Mouse (Mus musculus): ENCODE results near the gene Pofut1. TPM values are rescaled to one million over a fixed set of nuclear protein-coding genes. Genes with fewer than 3 reads are reported as not detected.

The Pofut1 gene
- polyA plus RNA-seq, 1 experiment from 2014 or later: 1.4 TPM

GRCm38 (mm10) chr2:153209286-153209685 lies 32.0 kb upstream of the Pofut1 start:
- H3K4me1 ChIP-seq (ENCODE audit: insufficient read depth): no peaks in the 10 kb centered on the region
- no peak overlapping the region for H3K27ac ChIP-seq (ENCODE audit: low read depth)
- ATAC-seq: no peak
- peaks cover 47% of the 10 kb centered on the region for H3K36me3 ChIP-seq (replicated peaks; ENCODE audit: insufficient read depth, low read length)
- no peak overlapping the region for H3K9ac ChIP-seq (replicated peaks)
- no peaks in the 10 kb centered on the region for H3K27me3 ChIP-seq (ENCODE audit: insufficient read depth, low read length)
- no peak for DNase-seq
- no peak for TF ChIP-seq EP300 (IDR thresholded peaks at IDR 0.05; ENCODE audit: low read depth)
- TF ChIP-seq CTCF (IDR thresholded peaks at IDR 0.05; ENCODE audit: low read depth): no peak
- H3K9me3 ChIP-seq (ENCODE audit: low read length): no peaks in the 10 kb centered on the region
- no peak overlapping the region for H3K4me2 ChIP-seq (ENCODE audit: low read depth, low read length)
- 87% methylated on average over 5 of the region's 5 CpGs for WGBS (ENCODE audit: insufficient replicate concordance)
- no peak overlapping the region for H3K4me3 ChIP-seq (ENCODE audit: low read depth, low read length)

GRCm38 (mm10) chr2:153211451-153211850 lies 29.9 kb upstream of the Pofut1 start:
- Histone ChIP-seq H3K36me3 (replicated peaks; ENCODE audit: insufficient read depth, low read length) (peaks cover 29% of the 10 kb centered on the region), H3K9ac (replicated peaks) (no peak overlapping the region), H3K4me2 (ENCODE audit: low read depth, low read length) (no peak overlapping the region), H3K27me3 (ENCODE audit: insufficient read depth, low read length) (no peaks in the 10 kb centered on the region), H3K9me3 (ENCODE audit: low read length) (no peaks in the 10 kb centered on the region), H3K4me1 (ENCODE audit: insufficient read depth) (peaks cover 8% of the 10 kb centered on the region; the same call in 1 of the 2 replicates), H3K27ac (ENCODE audit: low read depth) (no peak overlapping the region), H3K4me3 (ENCODE audit: low read depth, low read length) (no peak overlapping the region)
- no peak for DNase-seq
- 81% methylated on average over 5 of the region's 5 CpGs for WGBS (ENCODE audit: insufficient replicate concordance)
- ATAC-seq: no peak
- TF ChIP-seq EP300 (IDR thresholded peaks at IDR 0.05; ENCODE audit: low read depth): no peak
- no peak for TF ChIP-seq CTCF (IDR thresholded peaks at IDR 0.05; ENCODE audit: low read depth)

DNA sequence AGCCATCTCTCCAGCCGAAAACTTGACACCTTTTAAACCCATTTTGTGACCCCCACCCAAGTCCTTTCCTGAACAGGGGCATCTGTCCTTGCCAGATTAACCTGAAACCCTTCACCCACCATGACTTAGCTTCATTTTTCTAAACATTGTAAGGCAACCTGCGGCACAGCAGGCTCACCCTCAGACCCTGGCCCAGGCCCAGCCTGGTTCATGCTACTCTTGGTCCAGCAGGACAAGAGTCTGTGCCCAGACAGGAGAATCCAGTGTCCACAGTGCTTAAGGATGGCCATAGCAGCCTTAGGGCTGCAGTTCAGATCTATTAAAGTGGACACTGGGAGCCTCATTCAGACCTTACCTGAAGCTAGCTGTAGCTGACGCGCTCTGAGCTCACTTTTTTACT lies 28.0 kb upstream of the Pofut1 start:
- H3K4me3 ChIP-seq (ENCODE audit: low read depth, low read length): no peak overlapping the region
- H3K9ac ChIP-seq (replicated peaks): no peak overlapping the region
- WGBS (ENCODE audit: insufficient replicate concordance): 89% methylated on average over 4 of the region's 4 CpGs
- TF ChIP-seq EP300 (IDR thresholded peaks at IDR 0.05; ENCODE audit: low read depth) (no peak), CTCF (IDR thresholded peaks at IDR 0.05; ENCODE audit: low read depth) (no peak)
- no peaks in the 10 kb centered on the region for H3K9me3 ChIP-seq (ENCODE audit: low read length)
- no peaks in the 10 kb centered on the region for H3K27me3 ChIP-seq (ENCODE audit: insufficient read depth, low read length)
- peaks cover 8% of the 10 kb centered on the region; the same call in 1 of the 2 replicates for H3K4me1 ChIP-seq (ENCODE audit: insufficient read depth)
- ATAC-seq: no peak
- no peak overlapping the region for H3K27ac ChIP-seq (ENCODE audit: low read depth)
- DNase-seq: no peak
- no peak overlapping the region for H3K4me2 ChIP-seq (ENCODE audit: low read depth, low read length)
- H3K36me3 ChIP-seq (replicated peaks; ENCODE audit: insufficient read depth, low read length): peaks cover 15% of the 10 kb centered on the region

DNA sequence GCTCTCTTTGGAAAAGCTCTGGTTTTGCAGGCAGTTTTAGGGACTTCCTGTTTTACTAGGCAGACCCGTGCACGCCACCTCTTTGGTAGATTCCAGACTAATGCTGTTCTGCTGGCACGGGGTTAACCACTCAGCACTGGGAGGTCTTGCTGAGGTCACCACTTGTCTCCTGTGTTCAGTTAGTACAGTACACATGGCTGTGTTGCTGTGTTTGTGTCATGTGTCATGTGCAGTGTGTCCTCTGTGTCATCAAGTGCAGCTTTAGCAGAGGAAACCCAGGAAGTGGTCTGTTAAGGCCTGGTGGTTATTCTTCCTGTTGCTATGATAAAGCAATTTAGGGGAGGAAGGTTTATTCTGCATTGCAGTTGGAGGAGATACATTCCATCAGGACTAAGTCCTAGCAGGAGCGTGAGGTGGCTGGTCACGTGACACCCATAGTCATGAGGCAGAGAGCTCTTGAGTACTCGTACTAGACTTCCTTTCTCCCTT lies 26.5 kb upstream of the Pofut1 start:
- 0 out of 2 replicates have a peak overlapping the region, but pooled peaks have one; percentile 1 for H3K4me2 ChIP-seq (ENCODE audit: low read depth, low read length)
- H3K36me3 ChIP-seq (replicated peaks; ENCODE audit: insufficient read depth, low read length): peaks cover 3% of the 10 kb centered on the region
- 30% methylated on average over 6 of the region's 6 CpGs for WGBS (ENCODE audit: insufficient replicate concordance)
- no peak overlapping the region for H3K9ac ChIP-seq (replicated peaks)
- H3K27me3 ChIP-seq (ENCODE audit: insufficient read depth, low read length): no peaks in the 10 kb centered on the region
- DNase-seq (no peak), ATAC-seq (peak; percentile 81)
- no peaks in the 10 kb centered on the region for H3K9me3 ChIP-seq (ENCODE audit: low read length)
- no peak overlapping the region for H3K4me3 ChIP-seq (ENCODE audit: low read depth, low read length)
- no peak for TF ChIP-seq EP300 (IDR thresholded peaks at IDR 0.05; ENCODE audit: low read depth)
- no peak for TF ChIP-seq CTCF (IDR thresholded peaks at IDR 0.05; ENCODE audit: low read depth)
- peaks cover 8% of the 10 kb centered on the region; the same call in 1 of the 2 replicates for H3K4me1 ChIP-seq (ENCODE audit: insufficient read depth)
- H3K27ac ChIP-seq (ENCODE audit: low read depth): peak overlapping the region; percentile 59

DNA sequence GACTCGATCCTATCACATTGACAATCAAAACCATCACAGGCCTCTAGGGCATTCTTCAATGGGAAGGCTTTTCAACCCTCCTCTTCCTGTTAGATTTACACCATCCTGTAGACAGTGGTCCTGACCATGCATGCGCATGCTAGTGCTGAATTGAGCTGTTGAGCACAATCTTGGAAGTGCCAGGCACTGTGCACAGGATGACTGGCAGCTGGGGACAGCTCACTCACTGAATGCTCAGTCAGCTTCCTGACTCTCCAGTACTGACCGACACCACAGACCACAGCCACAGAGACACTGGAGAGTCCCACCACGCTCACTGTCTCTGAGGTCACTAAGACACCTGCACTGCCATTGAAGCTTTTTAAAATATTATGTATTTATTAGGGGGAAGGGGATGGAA lies 25.9 kb upstream of the Pofut1 start:
- 44% methylated on average over 4 of the region's 4 CpGs for WGBS (ENCODE audit: insufficient replicate concordance)
- peak overlapping the region; percentile 59; the same call in 1 of the 2 replicates for H3K27ac ChIP-seq (ENCODE audit: low read depth)
- H3K4me3 ChIP-seq (ENCODE audit: low read depth, low read length): no peak overlapping the region
- no peaks in the 10 kb centered on the region for H3K36me3 ChIP-seq (replicated peaks; ENCODE audit: insufficient read depth, low read length)
- no peak overlapping the region for H3K9ac ChIP-seq (replicated peaks)
- H3K4me2 ChIP-seq (ENCODE audit: low read depth, low read length): 0 out of 2 replicates have a peak overlapping the region, but pooled peaks have one; percentile 1
- H3K9me3 ChIP-seq (ENCODE audit: low read length): no peaks in the 10 kb centered on the region
- DNase-seq: no peak
- no peak for TF ChIP-seq CTCF (IDR thresholded peaks at IDR 0.05; ENCODE audit: low read depth)
- TF ChIP-seq EP300 (IDR thresholded peaks at IDR 0.05; ENCODE audit: low read depth): no peak
- ATAC-seq: peak; percentile 11; the same call in 1 of the 2 replicates
- H3K4me1 ChIP-seq (ENCODE audit: insufficient read depth): peaks cover 9% of the 10 kb centered on the region
- no peaks in the 10 kb centered on the region for H3K27me3 ChIP-seq (ENCODE audit: insufficient read depth, low read length)

DNA sequence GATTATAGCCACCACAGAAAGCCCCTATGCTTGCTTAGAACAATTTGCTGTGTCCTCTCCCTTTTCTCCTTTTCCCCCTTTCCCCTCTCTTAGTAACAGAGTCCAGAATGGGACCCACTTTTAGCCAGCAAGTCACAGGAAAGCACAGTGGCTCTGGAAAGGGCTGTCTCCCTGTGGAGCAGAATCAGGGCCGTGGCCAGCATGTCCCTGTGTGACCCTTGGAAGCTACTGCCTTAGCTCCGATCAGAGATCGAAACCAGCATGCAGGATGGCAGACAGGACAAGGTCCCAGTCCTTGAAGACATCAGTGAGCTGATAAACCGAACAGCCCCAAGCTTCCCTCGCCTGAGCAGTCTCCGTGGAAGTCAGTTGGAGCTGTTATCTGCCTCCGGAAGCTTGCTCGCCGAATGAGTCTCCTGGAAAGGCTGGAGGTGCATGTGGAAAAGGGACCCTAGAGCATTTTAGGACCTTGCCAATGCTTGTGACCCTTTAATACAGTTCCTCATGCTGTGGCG lies 23.4 kb upstream of the Pofut1 start:
- Histone ChIP-seq H3K9me3 (ENCODE audit: low read length) (no peaks in the 10 kb centered on the region), H3K9ac (replicated peaks) (no peak overlapping the region), H3K4me2 (ENCODE audit: low read depth, low read length) (no peak overlapping the region), H3K4me3 (ENCODE audit: low read depth, low read length) (no peak overlapping the region), H3K27me3 (ENCODE audit: insufficient read depth, low read length) (no peaks in the 10 kb centered on the region), H3K27ac (ENCODE audit: low read depth) (no peak overlapping the region), H3K36me3 (replicated peaks; ENCODE audit: insufficient read depth, low read length) (no peaks in the 10 kb centered on the region), H3K4me1 (ENCODE audit: insufficient read depth) (peaks cover 28% of the 10 kb centered on the region)
- WGBS (ENCODE audit: insufficient replicate concordance): 85% methylated on average over 10 of the region's 10 CpGs
- ATAC-seq: no peak
- no peak for TF ChIP-seq CTCF (IDR thresholded peaks at IDR 0.05; ENCODE audit: low read depth)
- TF ChIP-seq EP300 (IDR thresholded peaks at IDR 0.05; ENCODE audit: low read depth): no peak
- no peak for DNase-seq
